Mouse (Mus musculus) stomach, postnatal 0 days (tissue): ENCODE measurements around the gene Ctdspl2. TPM values are rescaled to one million over a fixed set of nuclear protein-coding genes. Genes with fewer than 3 reads are reported as not detected.
A peak's percentile ranks its signal among the peaks of the same experiment; 100 is the strongest.

Source experiments
- ATAC-seq: fragments of 200-750 bp; cut with Nextera tagmentation; 2 replicates; pipeline ENCODE4 v1.8.0; 2017; ENCODE audit not compliant: low FRiP score, low TSS enrichment
- DNase-seq: peaks from one replicate; pipeline ENCODE4 v3.0.0-alpha.2; 2016; ENCODE audit warnings: low spot score
- H3K27ac ChIP-seq: fragments of 300-500 bp; sonication (generic); replicated peaks from 2 replicates; pipeline ENCODE4 v1.5.1; 2014; ENCODE audit warnings: mild to moderate bottlenecking, control low read depth
- H3K27me3 ChIP-seq: fragments of 300-500 bp; sonication (generic); 2 replicates; pipeline ENCODE4 v1.6.1; 2014; ENCODE audit warnings: low read length; ENCODE audit not compliant: control insufficient read depth, insufficient read depth
- H3K36me3 ChIP-seq: fragments of 300-500 bp; sonication (generic); 2 replicates; pipeline ENCODE4 v1.6.1; 2014; ENCODE audit warnings: low read length, mixed read lengths; ENCODE audit not compliant: control insufficient read depth, insufficient read depth
- H3K4me1 ChIP-seq: fragments of 300-500 bp; sonication (generic); replicated peaks from 2 replicates; pipeline ENCODE4 v1.6.1; 2014; ENCODE audit warnings: antibody characterized with exemption; ENCODE audit not compliant: control insufficient read depth, insufficient read depth
- H3K4me2 ChIP-seq: fragments of 300-500 bp; sonication (generic); replicated peaks from 2 replicates; pipeline ENCODE4 v1.6.1; 2014; ENCODE audit warnings: low read depth, mild to moderate bottlenecking, control low read depth, moderate library complexity
- H3K4me3 ChIP-seq: fragments of 300-500 bp; sonication (generic); 2 replicates; pipeline ENCODE4 v1.5.1; 2014; ENCODE audit warnings: low read depth, low read length, control low read depth
- H3K9ac ChIP-seq: fragments of 300-500 bp; sonication (generic); 2 replicates; pipeline ENCODE4 v1.6.1; 2014; ENCODE audit warnings: mild to moderate bottlenecking, low read length, control low read depth, mixed read lengths
- H3K9me3 ChIP-seq: fragments of 300-500 bp; sonication (generic); 2 replicates; pipeline ENCODE4 v1.6.1; 2016; ENCODE audit warnings: low read length; ENCODE audit not compliant: control insufficient read depth
- CTCF ChIP-seq: IDR thresholded peaks from 2 replicates; pipeline ENCODE4 v1.5.1; 2016; ENCODE audit warnings: antibody characterized with exemption, low read depth, mild to moderate bottlenecking, moderate library complexity
- EP300 ChIP-seq: optimal IDR thresholded peaks from 2 replicates; pipeline ENCODE3; 2016; ENCODE audit warnings: antibody characterized with exemption
- whole genome bisulfite sequencing: fragments of 180-500 bp; shearing (Covaris S2); extraction: QIAGEN DNeasy Blood & Tissue Kit; methylation state at CpG from one replicate; pipeline ENCODE4 v1.1.7; 2014; 5-methylcytosine and 5-hydroxymethylcytosine counted together
- polyA plus RNA-seq: library from polyadenylated mRNA; unstranded; fragments of >200 nt; fragmentation: Nextera tagmentation; extraction: Ambion mirVana; gene quantifications from 2 replicates; pipeline ENCODE4 v1.2.1, GENCODE M21; 2015

The Ctdspl2 gene
- polyA plus RNA-seq, 1 experiment from 2014 or later = 19.0 TPM

DNA sequence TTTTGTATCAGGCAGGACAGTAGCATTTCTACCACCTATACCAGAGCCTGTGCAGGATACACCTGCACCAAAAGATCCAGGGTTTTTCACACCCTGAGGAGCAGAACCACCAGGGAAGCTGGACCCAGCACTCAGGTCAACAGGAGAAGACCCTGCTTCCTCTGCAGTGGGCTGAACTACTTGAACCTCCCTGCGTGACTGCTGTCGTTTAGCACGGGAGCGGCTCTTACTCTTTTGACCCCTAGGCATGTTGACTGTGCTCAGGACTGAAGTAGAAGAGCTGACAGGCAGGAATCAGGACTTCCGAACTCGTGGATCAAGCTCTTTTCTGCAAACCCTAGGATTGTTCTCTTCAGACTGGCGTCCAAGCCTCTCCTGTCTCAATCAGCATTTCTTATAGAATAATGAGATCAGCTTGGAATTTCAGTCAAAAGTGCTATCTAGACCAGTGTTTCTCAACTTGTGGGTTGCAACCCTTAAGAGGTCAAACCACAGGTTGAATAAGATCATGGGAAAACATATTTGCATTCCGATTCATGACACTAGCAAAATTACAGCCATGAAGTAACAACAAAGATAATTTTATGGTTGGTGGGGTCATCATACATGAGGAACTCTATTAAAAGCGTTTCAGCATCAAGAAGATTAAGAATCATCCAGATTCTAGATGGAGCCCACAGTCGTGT lies 687 bp upstream of the Ctdspl2 start:
- no peaks in the 10 kb centered on the region for H3K27me3 ChIP-seq
- DNase-seq (peak; percentile 16), ATAC-seq (no peak)
- no peaks in the 10 kb centered on the region for H3K36me3 ChIP-seq
- H3K9ac ChIP-seq = peak overlapping the region; percentile 67
- no peaks in the 10 kb centered on the region; the same call in 1 of the 2 replicates for H3K4me1 ChIP-seq
- no peaks in the 10 kb centered on the region for H3K9me3 ChIP-seq
- no peak for TF ChIP-seq EP300
- no peak for TF ChIP-seq CTCF
- 0 out of 2 replicates have a peak overlapping the region, but pooled peaks have one; percentile 59 for H3K27ac ChIP-seq
- peak overlapping the region; percentile 89 for H3K4me3 ChIP-seq
- 16% methylated on average over 10 of the region's 10 CpGs for WGBS
- peak overlapping the region; percentile 73 for H3K4me2 ChIP-seq

GRCm38 (mm10) chr2:121956224-121957018 lies 620 bp downstream of the Ctdspl2 start:
- Histone ChIP-seq H3K9me3 (no peaks in the 10 kb centered on the region), H3K4me2 (peak overlapping the region; percentile 73), H3K9ac (peak overlapping the region; percentile 92), H3K27ac (peak overlapping the region; percentile 95), H3K4me3 (peak overlapping the region; percentile 89), H3K27me3 (no peaks in the 10 kb centered on the region), H3K4me1 (no peaks in the 10 kb centered on the region; the same call in 1 of the 2 replicates), H3K36me3 (no peaks in the 10 kb centered on the region)
- DNase-seq = peak; percentile 97
- peak; percentile 96 for ATAC-seq
- no peak; the same call in 1 of the 2 replicates for TF ChIP-seq CTCF
- TF ChIP-seq EP300 = no peak
- under 1% methylated on average over 40 of the region's 47 CpGs for WGBS

DNA sequence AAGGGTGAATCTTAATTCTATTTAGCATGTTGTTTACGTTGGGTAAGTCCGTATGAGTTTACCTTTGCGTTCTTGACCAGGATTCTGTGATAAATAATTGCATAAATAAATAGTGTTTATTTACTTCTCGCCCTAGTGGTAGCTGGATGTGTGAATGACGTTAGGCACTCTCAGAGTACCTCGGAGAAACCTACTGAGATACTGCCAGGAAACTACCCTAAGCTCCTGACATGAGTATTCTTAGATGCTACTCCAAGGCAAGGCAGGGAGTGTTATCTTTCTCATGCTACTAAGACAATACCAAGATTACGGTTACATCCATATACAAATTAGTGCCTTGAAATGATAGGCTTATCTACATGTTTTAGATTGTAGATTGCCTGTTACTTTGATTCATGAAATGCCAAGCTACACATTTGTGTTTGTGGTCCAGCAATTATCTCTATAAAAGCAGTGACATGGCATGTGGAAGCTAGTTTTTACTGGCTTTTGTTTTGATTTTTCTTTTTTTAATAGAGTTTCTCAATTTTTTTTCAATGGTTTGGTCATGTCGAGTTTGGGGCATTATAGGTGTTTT lies 1.5 kb downstream of the Ctdspl2 start:
- H3K9ac ChIP-seq = peak overlapping the region; percentile 92
- no peaks in the 10 kb centered on the region for H3K27me3 ChIP-seq
- no peak for DNase-seq
- TF ChIP-seq CTCF (no peak), EP300 (no peak)
- peak overlapping the region; percentile 73 for H3K4me2 ChIP-seq
- H3K27ac ChIP-seq = no peak overlapping the region
- H3K36me3 ChIP-seq = no peaks in the 10 kb centered on the region
- H3K9me3 ChIP-seq = no peaks in the 10 kb centered on the region
- H3K4me3 ChIP-seq = peak overlapping the region; percentile 89
- no peaks in the 10 kb centered on the region; the same call in 1 of the 2 replicates for H3K4me1 ChIP-seq
- 4% methylated on average over 8 of the region's 8 CpGs for WGBS
- no peak for ATAC-seq

DNA sequence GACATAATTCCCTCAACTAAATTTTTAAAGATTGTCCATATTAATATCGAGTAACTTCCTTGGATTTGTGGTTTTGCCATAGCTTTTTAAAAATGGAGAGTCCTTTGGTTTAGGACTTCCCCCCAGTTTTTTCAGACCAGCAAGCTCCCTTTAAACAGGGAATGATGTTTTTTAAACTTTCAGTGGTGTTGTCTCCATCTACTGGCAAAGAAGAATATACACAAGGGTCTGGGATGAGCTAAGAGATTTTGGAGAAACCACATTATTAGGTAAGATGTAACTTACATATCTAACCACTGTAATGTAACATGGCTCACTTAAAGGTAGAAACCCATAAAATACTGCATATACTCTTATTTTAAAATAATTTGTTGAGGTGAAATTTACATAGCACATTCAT lies 39.9 kb downstream of the Ctdspl2 start:
- H3K9me3 ChIP-seq = no peaks in the 10 kb centered on the region
- no peaks in the 10 kb centered on the region for H3K27me3 ChIP-seq
- no peak for DNase-seq
- no peak for ATAC-seq
- no peak for TF ChIP-seq EP300
- peak; percentile 64 for TF ChIP-seq CTCF
- H3K4me2 ChIP-seq = no peak overlapping the region
- no peak overlapping the region for H3K27ac ChIP-seq
- WGBS = 95% methylated on average over 1 of the region's 1 CpGs
- no peaks in the 10 kb centered on the region for H3K4me1 ChIP-seq
- no peak overlapping the region for H3K9ac ChIP-seq
- H3K4me3 ChIP-seq = no peak overlapping the region
- peaks cover 5% of the 10 kb centered on the region for H3K36me3 ChIP-seq

- Histone ChIP-seq H3K27ac (no peak overlapping the region), H3K4me1 (no peaks in the 10 kb centered on the region), H3K27me3 (no peaks in the 10 kb centered on the region), H3K9ac (no peak overlapping the region), H3K9me3 (no peaks in the 10 kb centered on the region), H3K4me3 (no peak overlapping the region), H3K36me3 (0 out of 2 replicates have a peak, but pooled peaks cover 2% of the 10 kb centered on the region), H3K4me2 (no peak overlapping the region)
- TF ChIP-seq CTCF (no peak), EP300 (no peak)
- WGBS = 94% methylated on average over 3 of the region's 3 CpGs
- ATAC-seq = no peak
- no peak for DNase-seq
Measured at GRCm38 (mm10) chr2:122008832-122009231, 53.0 kb downstream of the Ctdspl2 start.
